17 mouse cellular contexts compared by ENCODE assay signal in the genomic region with DNA sequence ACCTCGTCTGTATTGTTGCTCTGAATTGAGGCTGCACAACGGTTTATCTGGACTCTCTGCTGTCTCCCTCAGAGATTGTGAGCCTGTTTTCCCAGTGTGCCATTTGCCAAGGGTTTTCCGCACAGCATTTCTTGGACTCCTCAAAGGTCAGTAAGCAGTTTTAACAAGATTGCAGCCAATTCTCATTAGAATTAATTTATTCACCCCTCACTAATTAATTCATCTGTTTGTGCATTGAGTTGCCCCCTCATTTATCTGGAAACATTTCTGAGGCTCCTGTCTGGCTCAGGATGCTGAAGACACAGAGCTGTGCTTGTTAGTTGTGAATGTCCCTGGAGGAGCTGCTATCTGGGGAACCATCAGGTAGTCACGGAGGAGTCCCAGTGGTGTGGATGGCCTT.
"Had no signal": no experiment of that assay in that cellular context is flagged by ENCODE, and none has a peak within 500 bp of the region (broad histone marks: within the 10 kb centered on the region; RNA-seq: fewer than 3 reads in every experiment).

No protein-coding gene starts in this region.

- H3K36me3 ChIP-seq: midbrain, embryonic 10.5 days; midbrain, embryonic 13.5 days; midbrain, embryonic 15.5 days; neural tube, embryonic 13.5 days; neural tube, embryonic 15.5 days had no signal

- H3K4me2 ChIP-seq: lung, embryonic 14.5 days; midbrain, embryonic 13.5 days; midbrain, embryonic 15.5 days; neural tube, embryonic 13.5 days; neural tube, embryonic 15.5 days had no signal

- H3K27ac ChIP-seq: midbrain, embryonic 10.5 days; midbrain, embryonic 13.5 days; midbrain, embryonic 15.5 days; neural tube, embryonic 13.5 days; neural tube, embryonic 15.5 days had no signal

- DNase-seq: lung, adult 18-20 months; lung, embryonic 14.5 days; lung, postnatal 10 days; lung, postnatal 4 days; right cerebral cortex, adult 18-20 months; right cerebral cortex, postnatal 25 days; right cerebral cortex, postnatal 4 days; spleen, adult 18-20 months; thymus, adult 18-20 months; thymus, postnatal 14 days; thymus, postnatal 36 days had no signal

- ATAC-seq: midbrain, embryonic 13.5 days; midbrain, embryonic 15.5 days had no signal

- H3K27me3 ChIP-seq: midbrain, embryonic 13.5 days; midbrain, embryonic 15.5 days; neural tube, embryonic 13.5 days; neural tube, embryonic 15.5 days had no signal

- H3K4me3 ChIP-seq: midbrain, embryonic 10.5 days; midbrain, embryonic 13.5 days; midbrain, embryonic 15.5 days; myocyte; neural tube, embryonic 13.5 days; neural tube, embryonic 15.5 days had no signal

- H3K9me3 ChIP-seq: midbrain, embryonic 10.5 days; midbrain, embryonic 13.5 days; midbrain, embryonic 15.5 days; neural tube, embryonic 13.5 days; neural tube, embryonic 15.5 days had no signal

- H3K9ac ChIP-seq: lung, embryonic 14.5 days; midbrain, embryonic 13.5 days; midbrain, embryonic 15.5 days; neural tube, embryonic 13.5 days; neural tube, embryonic 15.5 days had no signal
